Mouse (Mus musculus): ENCODE measurements at regions not wholly inside any gene's neighbourhood (a gene's known extent, or its start where the extent isn't known, plus 50 kb on each side); places are given as distances from the start of the nearest gene placed in this dataset.

GRCm38 (mm10) chr1:151088535-151089125 lies 93.7 kb upstream of the Gm47985 start:
- no peak for ATAC-seq

GRCm38 (mm10) chr1:151092035-151092434 lies 90.3 kb upstream of the Gm47985 start:
- ATAC-seq: no peak

- ATAC-seq: no peak
These were observed 86.8 kb upstream of the Gm47985 start for GRCm38 (mm10) chr1:151095344-151096050.

GRCm38 (mm10) chr1:151096079-151096478 lies 86.3 kb upstream of the Gm47985 start:
- peak; percentile 85 for ATAC-seq

- no peak for ATAC-seq
These were observed 84.8 kb upstream of the Gm47985 start for GRCm38 (mm10) chr1:151097506-151097905.

- ATAC-seq: no peak
These were observed 83.6 kb upstream of the Gm47985 start for GRCm38 (mm10) chr1:151098763-151099162.

- ATAC-seq: no peak
These were observed 81.5 kb upstream of the Gm47985 start for GRCm38 (mm10) chr1:151100565-151101483.

- no peak for ATAC-seq
These were observed 80.8 kb upstream of the Gm47985 start for GRCm38 (mm10) chr1:151101516-151101915.

- no peak for ATAC-seq
These were observed 80.3 kb upstream of the Gm47985 start for GRCm38 (mm10) chr1:151102061-151102460.

GRCm38 (mm10) chr1:151102646-151103391 lies 79.5 kb upstream of the Gm47985 start:
- peak; percentile 58 for ATAC-seq

- no peak for ATAC-seq
These were observed 78.8 kb upstream of the Gm47985 start for GRCm38 (mm10) chr1:151103522-151104037.

GRCm38 (mm10) chr1:151104346-151104745 lies 78.0 kb upstream of the Gm47985 start:
- no peak for ATAC-seq

- ATAC-seq: no peak
These were observed 77.5 kb upstream of the Gm47985 start for GRCm38 (mm10) chr1:151104806-151105205.

- no peak for ATAC-seq
These were observed 77.1 kb upstream of the Gm47985 start for GRCm38 (mm10) chr1:151105251-151105650.

GRCm38 (mm10) chr1:151107401-151107800 lies 74.9 kb upstream of the Gm47985 start:
- ATAC-seq: no peak

GRCm38 (mm10) chr1:151109333-151109732 lies 73.0 kb upstream of the Gm47985 start:
- ATAC-seq: no peak

- ATAC-seq: no peak
These were observed 71.9 kb upstream of the Gm47985 start for GRCm38 (mm10) chr1:151110412-151110811.

- ATAC-seq: no peak
These were observed 70.7 kb upstream of the Gm47985 start for GRCm38 (mm10) chr1:151111683-151112082.

GRCm38 (mm10) chr1:151112390-151112789 lies 69.9 kb upstream of the Gm47985 start:
- no peak for ATAC-seq

GRCm38 (mm10) chr1:151113199-151113598 lies 69.1 kb upstream of the Gm47985 start:
- ATAC-seq: no peak

GRCm38 (mm10) chr1:151118530-151118929 lies 63.8 kb upstream of the Gm47985 start:
- ATAC-seq: no peak

- ATAC-seq: no peak
These were observed 63.4 kb upstream of the Gm47985 start for GRCm38 (mm10) chr1:151118982-151119381.
